Mouse (Mus musculus) megakaryocyte, embryonic 14.5 days (primary cell): ENCODE measurements around the gene Stxbp5.

ENCODE experiments used
- FLI1 ChIP-seq: IDR thresholded peaks from 2 replicates; pipeline ENCODE4 v1.6.1; 2012; ENCODE audit warnings: low read length, inconsistent platforms, mixed read lengths
- GATA1 ChIP-seq: IDR thresholded peaks from 3 replicates; pipeline ENCODE4 v1.6.1; 2012; ENCODE audit warnings: mixed read lengths, low read length, inconsistent platforms, borderline replicate concordance

DNA sequence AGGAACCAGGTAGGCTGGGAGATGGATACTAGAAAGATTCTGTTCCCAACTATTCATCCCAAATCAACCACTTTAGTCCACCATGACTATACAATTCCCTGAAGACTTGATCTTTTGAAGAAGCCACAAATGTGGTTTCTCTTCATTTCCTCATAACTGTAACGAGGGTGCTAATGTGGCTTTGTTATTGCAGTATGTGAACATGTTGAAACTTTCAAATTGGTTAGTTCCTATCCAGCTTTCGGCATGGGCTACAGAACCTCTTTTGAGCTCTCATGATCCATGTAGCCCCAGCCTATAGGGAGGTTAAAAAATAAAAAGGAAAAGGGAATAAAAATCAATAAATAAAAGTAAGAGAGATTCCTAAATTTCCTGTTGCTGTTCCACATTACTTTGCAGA, 6.6 kb upstream of the Stxbp5 start:
- TF ChIP-seq GATA1 (no peak), FLI1 (no peak)
